Mouse (Mus musculus) embryonic facial prominence, embryonic 11.5 days (tissue): ENCODE results near the gene Olfr694. TPM values are rescaled to one million over a fixed set of nuclear protein-coding genes. Genes with fewer than 3 reads are reported as not detected.

Experiments
- ATAC-seq: fragments of 200-750 bp; cut with Nextera tagmentation; replicated peaks from 2 replicates; pipeline ENCODE4 v1.8.0; 2017; ENCODE audit warnings: low read depth; ENCODE audit not compliant: insufficient number of reproducible peaks, low FRiP score, low TSS enrichment
- DNase-seq: peaks from one replicate; pipeline ENCODE4 v3.0.0-alpha.2; 2015; ENCODE audit warnings: low spot score
- H3K27ac ChIP-seq: fragments of 300-500 bp; sonication (generic); replicated peaks from 2 replicates; pipeline ENCODE4 v1.5.1; 2014; ENCODE audit warnings: mild to moderate bottlenecking, low read depth, low read length, control low read depth
- H3K27me3 ChIP-seq: fragments of 300-500 bp; sonication (generic); 2 replicates; pipeline ENCODE4 v1.6.1; 2014; ENCODE audit warnings: mild to moderate bottlenecking, low read length, moderate library complexity, mixed read lengths; ENCODE audit not compliant: control insufficient read depth, insufficient read depth
- H3K36me3 ChIP-seq: fragments of 300-500 bp; sonication (generic); replicated peaks from 2 replicates; pipeline ENCODE4 v1.6.1; 2014; ENCODE audit warnings: low read depth, mild to moderate bottlenecking, low read length, moderate library complexity, mixed read lengths; ENCODE audit not compliant: control insufficient read depth, insufficient read depth
- H3K4me1 ChIP-seq: fragments of 300-500 bp; sonication (generic); 2 replicates; pipeline ENCODE4 v1.6.1; 2014; ENCODE audit warnings: low read length, mixed read lengths; ENCODE audit not compliant: control insufficient read depth, insufficient read depth
- H3K4me2 ChIP-seq: fragments of 300-500 bp; sonication (generic); 2 replicates; pipeline ENCODE4 v1.6.1; 2014; ENCODE audit warnings: low read depth, mild to moderate bottlenecking, control low read depth, low read length, moderate library complexity
- H3K4me3 ChIP-seq: fragments of 300-500 bp; sonication (generic); 2 replicates; pipeline ENCODE4 v1.5.1; 2014; ENCODE audit warnings: low read depth, low read length, control low read depth
- H3K9ac ChIP-seq: fragments of 300-500 bp; sonication (generic); replicated peaks from 2 replicates; pipeline ENCODE4 v1.6.1; 2014; ENCODE audit warnings: mild to moderate bottlenecking, control low read depth, low read length
- H3K9me3 ChIP-seq: fragments of 300-500 bp; sonication (generic); replicated peaks from 2 replicates; pipeline ENCODE4 v1.6.1; 2016; ENCODE audit warnings: mild to moderate bottlenecking, low read length, inconsistent platforms, mixed read lengths; ENCODE audit not compliant: control insufficient read depth
- WGBS: fragments of 180-500 bp; shearing (Covaris S2); extraction: QIAGEN DNeasy Blood & Tissue Kit; methylation state at CpG from one replicate; pipeline ENCODE4 v1.1.7; 2014; 5-methylcytosine and 5-hydroxymethylcytosine counted together
- polyA plus RNA-seq: library from polyadenylated mRNA; unstranded; fragments of >200 nt; fragmentation: Nextera tagmentation; extraction: Ambion mirVana; gene quantifications from 2 replicates; pipeline ENCODE4 v1.2.1, GENCODE M21; 2014

The Olfr694 gene
- polyA plus RNA-seq, 1 experiment from 2014 or later, result not detected

- H3K4me2 ChIP-seq, result no peak overlapping the region
- H3K4me3 ChIP-seq, result no peak overlapping the region
- H3K4me1 ChIP-seq, result no peaks in the 10 kb centered on the region
- no peaks in the 10 kb centered on the region for H3K27me3 ChIP-seq
- DNase-seq (no peak), ATAC-seq (no peak)
- WGBS, result 83% methylated on average over 1 of the region's 1 CpGs
- H3K36me3 ChIP-seq, result no peaks in the 10 kb centered on the region
- no peaks in the 10 kb centered on the region for H3K9me3 ChIP-seq
- no peak overlapping the region for H3K9ac ChIP-seq
- H3K27ac ChIP-seq, result no peak overlapping the region
Observed at GRCm38 (mm10) chr7:106640839-106641238, 50.8 kb downstream of the Olfr694 start.

- H3K4me1 ChIP-seq, result no peaks in the 10 kb centered on the region
- H3K9me3 ChIP-seq, result no peaks in the 10 kb centered on the region
- H3K27ac ChIP-seq, result no peak overlapping the region
- H3K27me3 ChIP-seq, result no peaks in the 10 kb centered on the region
- H3K4me2 ChIP-seq, result no peak overlapping the region
- H3K9ac ChIP-seq, result no peak overlapping the region
- 84% methylated on average over 4 of the region's 4 CpGs for WGBS
- ATAC-seq (no peak), DNase-seq (no peak)
- H3K36me3 ChIP-seq, result no peaks in the 10 kb centered on the region
- H3K4me3 ChIP-seq, result no peak overlapping the region
Observed at GRCm38 (mm10) chr7:106635560-106635959, 56.1 kb downstream of the Olfr694 start.

Other genes starting within 250 kb of the Olfr694 start
- gene Olfr693, start 11.2 kb downstream of the Olfr694 start, polyA plus RNA-seq, result not detected in 2 replicates
- not detected in 2 replicates for gene Olfr695, start 24.6 kb upstream of the Olfr694 start, polyA plus RNA-seq
- gene Olfr697, start 50.6 kb upstream of the Olfr694 start, polyA plus RNA-seq, result not detected in 2 replicates
- gene Olfr698, start 63.6 kb upstream of the Olfr694 start, polyA plus RNA-seq, result not detected in 2 replicates
- gene Olfr699, start 101.4 kb upstream of the Olfr694 start, polyA plus RNA-seq, result not detected in 2 replicates
- gene Olfr700, start 117.0 kb upstream of the Olfr694 start, polyA plus RNA-seq, result not detected in 2 replicates
- not detected in 2 replicates for gene Olfr701, start 122.3 kb upstream of the Olfr694 start, polyA plus RNA-seq
- gene Olfr702, start 142.1 kb upstream of the Olfr694 start, polyA plus RNA-seq, result not detected in 2 replicates
- gene Olfr703, start 151.5 kb upstream of the Olfr694 start, polyA plus RNA-seq, result not detected in 2 replicates
- gene Olfr704, start 171.4 kb upstream of the Olfr694 start, polyA plus RNA-seq, result not detected in 2 replicates
- gene Olfr705, start 185.1 kb upstream of the Olfr694 start, polyA plus RNA-seq, result not detected in 2 replicates
- not detected in 2 replicates for gene Olfr706, start 196.3 kb upstream of the Olfr694 start, polyA plus RNA-seq
- gene Olfr707, start 209.4 kb upstream of the Olfr694 start, polyA plus RNA-seq, result not detected in 2 replicates
- gene Olfr1532-ps1, start 216.2 kb upstream of the Olfr694 start, polyA plus RNA-seq, result not detected in 2 replicates
- not detected in 2 replicates for gene Olfr709-ps1, start 240.4 kb upstream of the Olfr694 start, polyA plus RNA-seq